Mouse (Mus musculus): ENCODE results near the gene Nfib. TPM values are rescaled to one million over a fixed set of nuclear protein-coding genes. Genes with fewer than 3 reads are reported as not detected.

Gene Nfib
- total and polyA plus RNA-seq, 3 experiments, result 0.16 TPM; not detected in 2

- no peaks in the 10 kb centered on the region for H3K36me3 ChIP-seq (replicated peaks)
- H3K4me3 ChIP-seq (ENCODE audit: low read depth, low read length), result no peak overlapping the region
- TF ChIP-seq GATA2 (IDR thresholded peaks at IDR 0.05; ENCODE audit: borderline replicate concordance, low read depth, low read length) (no peak), CTCF (IDR thresholded peaks at IDR 0.05; ENCODE audit: low read depth, low read length) (no peak), TAL1 (conservative IDR thresholded peaks at IDR 0.05; ENCODE audit: low read depth, low read length) (no peak), GATA1 (IDR thresholded peaks at IDR 0.05; ENCODE audit: borderline replicate concordance, low read length) (no peak), POLR2AphosphoS5 (IDR thresholded peaks at IDR 0.05; ENCODE audit: insufficient replicate concordance, low read depth, low read length) (no peak)
- no peak for ATAC-seq (ENCODE audit: extremely low read depth, insufficient number of reproducible peaks, low FRiP score, poor library complexity, severe bottlenecking)
- peaks cover 37% of the 10 kb centered on the region for H3K9me3 ChIP-seq (replicated peaks)
- no peaks in the 10 kb centered on the region for H3K4me1 ChIP-seq (ENCODE audit: insufficient read depth, low read depth, low read length)
- no peaks in the 10 kb centered on the region for H3K27me3 ChIP-seq (ENCODE audit: insufficient read depth, low read length)
- DNase-seq (ENCODE audit: low spot score), result no peak
These were observed 13.6 kb downstream of the Nfib start for GRCm38 (mm10) chr4:82692009-82692326.

- ATAC-seq (ENCODE audit: extremely low read depth, insufficient number of reproducible peaks, low FRiP score, poor library complexity, severe bottlenecking) (no peak), DNase-seq (ENCODE audit: low spot score) (no peak)
- Histone ChIP-seq H3K4me1 (ENCODE audit: insufficient read depth, low read depth, low read length) (no peaks in the 10 kb centered on the region), H3K36me3 (replicated peaks) (no peaks in the 10 kb centered on the region), H3K27me3 (ENCODE audit: insufficient read depth, low read length) (no peaks in the 10 kb centered on the region), H3K9me3 (replicated peaks) (peaks cover 39% of the 10 kb centered on the region), H3K4me3 (ENCODE audit: low read depth, low read length) (no peak overlapping the region)
- TF ChIP-seq GATA2 (IDR thresholded peaks at IDR 0.05; ENCODE audit: borderline replicate concordance, low read depth, low read length) (no peak), TAL1 (conservative IDR thresholded peaks at IDR 0.05; ENCODE audit: low read depth, low read length) (no peak), CTCF (IDR thresholded peaks at IDR 0.05; ENCODE audit: low read depth, low read length) (no peak), POLR2AphosphoS5 (IDR thresholded peaks at IDR 0.05; ENCODE audit: insufficient replicate concordance, low read depth, low read length) (no peak), GATA1 (IDR thresholded peaks at IDR 0.05; ENCODE audit: borderline replicate concordance, low read length) (no peak)
These were observed 14.2 kb downstream of the Nfib start for GRCm38 (mm10) chr4:82691126-82692008.

- Histone ChIP-seq H3K9me3 (replicated peaks) (peaks cover 48% of the 10 kb centered on the region), H3K36me3 (replicated peaks) (no peaks in the 10 kb centered on the region), H3K27me3 (ENCODE audit: insufficient read depth, low read length) (no peaks in the 10 kb centered on the region), H3K4me1 (ENCODE audit: insufficient read depth, low read depth, low read length) (no peaks in the 10 kb centered on the region), H3K4me3 (ENCODE audit: low read depth, low read length) (no peak overlapping the region)
- DNase-seq (ENCODE audit: low spot score) (no peak), ATAC-seq (ENCODE audit: extremely low read depth, insufficient number of reproducible peaks, low FRiP score, poor library complexity, severe bottlenecking) (no peak)
- no peak for TF ChIP-seq TAL1 (conservative IDR thresholded peaks at IDR 0.05; ENCODE audit: low read depth, low read length)
- TF ChIP-seq POLR2AphosphoS5 (IDR thresholded peaks at IDR 0.05; ENCODE audit: insufficient replicate concordance, low read depth, low read length), result no peak
- no peak for TF ChIP-seq CTCF (IDR thresholded peaks at IDR 0.05; ENCODE audit: low read depth, low read length)
- TF ChIP-seq GATA1 (IDR thresholded peaks at IDR 0.05; ENCODE audit: borderline replicate concordance, low read length), result no peak
- no peak for TF ChIP-seq GATA2 (IDR thresholded peaks at IDR 0.05; ENCODE audit: borderline replicate concordance, low read depth, low read length)
These were observed 15.3 kb downstream of the Nfib start for GRCm38 (mm10) chr4:82690267-82690666.

- no peak for ATAC-seq (ENCODE audit: extremely low read depth, insufficient number of reproducible peaks, low FRiP score, poor library complexity, severe bottlenecking)
- H3K4me3 ChIP-seq (ENCODE audit: low read depth, low read length), result no peak overlapping the region
These were observed 19.5 kb downstream of the Nfib start for GRCm38 (mm10) chr4:82686037-82686436.

GRCm38 (mm10) chr4:82684088-82684715, 21.3 kb downstream of the Nfib start:
- Histone ChIP-seq H3K9me3 (replicated peaks) (peaks cover 40% of the 10 kb centered on the region), H3K36me3 (replicated peaks) (no peaks in the 10 kb centered on the region)
- TF ChIP-seq TAL1 (conservative IDR thresholded peaks at IDR 0.05; ENCODE audit: low read depth, low read length), result no peak
- TF ChIP-seq POLR2AphosphoS5 (IDR thresholded peaks at IDR 0.05; ENCODE audit: insufficient replicate concordance, low read depth, low read length), result no peak
- TF ChIP-seq GATA2 (IDR thresholded peaks at IDR 0.05; ENCODE audit: borderline replicate concordance, low read depth, low read length), result no peak
- TF ChIP-seq GATA1 (IDR thresholded peaks at IDR 0.05; ENCODE audit: borderline replicate concordance, low read length), result no peak
- no peak for TF ChIP-seq CTCF (IDR thresholded peaks at IDR 0.05; ENCODE audit: low read depth, low read length)

More at GRCm38 (mm10) chr4:82686037-82686436, 19.5 kb downstream of the Nfib start:
- H3K36me3 ChIP-seq (replicated peaks), result no peaks in the 10 kb centered on the region
- no peak for DNase-seq (ENCODE audit: low spot score)
- TF ChIP-seq CTCF (IDR thresholded peaks at IDR 0.05; ENCODE audit: low read depth, low read length), result no peak
- TF ChIP-seq GATA2 (IDR thresholded peaks at IDR 0.05; ENCODE audit: borderline replicate concordance, low read depth, low read length), result no peak
- no peak for TF ChIP-seq POLR2AphosphoS5 (IDR thresholded peaks at IDR 0.05; ENCODE audit: insufficient replicate concordance, low read depth, low read length)
- TF ChIP-seq GATA1 (IDR thresholded peaks at IDR 0.05; ENCODE audit: borderline replicate concordance, low read length), result no peak
- no peak for TF ChIP-seq TAL1 (conservative IDR thresholded peaks at IDR 0.05; ENCODE audit: low read depth, low read length)
- H3K4me1 ChIP-seq (ENCODE audit: insufficient read depth, low read depth, low read length), result no peaks in the 10 kb centered on the region
- no peaks in the 10 kb centered on the region for H3K27me3 ChIP-seq (ENCODE audit: insufficient read depth, low read length)
- peaks cover 40% of the 10 kb centered on the region for H3K9me3 ChIP-seq (replicated peaks)

GRCm38 (mm10) chr4:82683583-82683982, 22.0 kb downstream of the Nfib start:
- Histone ChIP-seq H3K36me3 (replicated peaks) (no peaks in the 10 kb centered on the region), H3K9me3 (replicated peaks) (peaks cover 37% of the 10 kb centered on the region), H3K4me3 (ENCODE audit: low read depth, low read length) (no peak overlapping the region), H3K27me3 (ENCODE audit: insufficient read depth, low read length) (no peaks in the 10 kb centered on the region), H3K4me1 (ENCODE audit: insufficient read depth, low read depth, low read length) (no peaks in the 10 kb centered on the region)
- DNase-seq (ENCODE audit: low spot score) (no peak), ATAC-seq (ENCODE audit: extremely low read depth, insufficient number of reproducible peaks, low FRiP score, poor library complexity, severe bottlenecking) (no peak)
- TF ChIP-seq TAL1 (conservative IDR thresholded peaks at IDR 0.05; ENCODE audit: low read depth, low read length), result no peak
- no peak for TF ChIP-seq POLR2AphosphoS5 (IDR thresholded peaks at IDR 0.05; ENCODE audit: insufficient replicate concordance, low read depth, low read length)
- TF ChIP-seq GATA1 (IDR thresholded peaks at IDR 0.05; ENCODE audit: borderline replicate concordance, low read length), result no peak
- TF ChIP-seq CTCF (IDR thresholded peaks at IDR 0.05; ENCODE audit: low read depth, low read length), result no peak
- no peak for TF ChIP-seq GATA2 (IDR thresholded peaks at IDR 0.05; ENCODE audit: borderline replicate concordance, low read depth, low read length)

More at GRCm38 (mm10) chr4:82684088-82684715, 21.3 kb downstream of the Nfib start:
- no peak for ATAC-seq (ENCODE audit: extremely low read depth, insufficient number of reproducible peaks, low FRiP score, poor library complexity, severe bottlenecking)
- no peak for DNase-seq (ENCODE audit: low spot score)
- no peaks in the 10 kb centered on the region for H3K27me3 ChIP-seq (ENCODE audit: insufficient read depth, low read length)
- no peak overlapping the region for H3K4me3 ChIP-seq (ENCODE audit: low read depth, low read length)
- H3K4me1 ChIP-seq (ENCODE audit: insufficient read depth, low read depth, low read length), result no peaks in the 10 kb centered on the region

Data from G1E (cell line).